Mouse (Mus musculus) left cerebral cortex, adult 6 months (tissue): ENCODE measurements around the gene Plxna2. TPM values are rescaled to one million over a fixed set of nuclear protein-coding genes. Genes with fewer than 3 reads are reported as not detected.

ENCODE experiments used
- long read RNA-seq, 2 experiments: library from polyadenylated mRNA; unstranded; transcript quantifications; one replicate each; pipeline ENCODE4 v2.0.0; 2019 to 2020
- polyA plus RNA-seq: library from polyadenylated mRNA; unstranded; fragments of <200 nt; fragmentation: Nextera tagmentation; gene quantifications from 2 replicates; pipeline ENCODE4 v1.2.3, GENCODE M21; 2021

The Plxna2 gene
- polyA plus RNA-seq = 10.7 and 11.7 TPM in 2 replicates
- long read RNA-seq, experiment 1, partial matches to known transcripts = 31 of 38 reads
- long read RNA-seq, experiment 1, other reads (novel, unspliced or antisense) = 7 of 38 reads
- long read RNA-seq, experiment 2, partial matches to known transcripts = 9 of 32 reads
- long read RNA-seq, experiment 2, other reads (novel, unspliced or antisense) = 23 of 32 reads

GRCm38 (mm10) chr1:194617918-194618317, at the start of gene Plxna2:
Plxna2 (plus strand) TSS chr1:194618218.

